Mouse (Mus musculus) forebrain, embryonic 15.5 days (tissue): ENCODE results near the gene Pkd1. TPM values are rescaled to one million over a fixed set of nuclear protein-coding genes. Genes with fewer than 3 reads are reported as not detected.
A peak's percentile ranks its signal among the peaks of the same experiment; 100 is the strongest.

Experiments
- ATAC-seq: fragments of 200-750 bp; cut with Nextera tagmentation; replicated peaks from 2 replicates; pipeline ENCODE4 v1.8.0; 2017; ENCODE audit warnings: mild to moderate bottlenecking, moderate TSS enrichment, moderate library complexity
- H3K27ac ChIP-seq: fragments of 300-500 bp; sonication (generic); replicated peaks from 2 replicates; pipeline ENCODE4 v1.5.1; 2015; ENCODE audit warnings: mild to moderate bottlenecking, inconsistent platforms
- H3K27me3 ChIP-seq: fragments of 300-500 bp; sonication (generic); 2 replicates; pipeline ENCODE4 v1.6.1; 2015; ENCODE audit warnings: inconsistent platforms
- H3K36me3 ChIP-seq: fragments of 300-500 bp; sonication (generic); 2 replicates; pipeline ENCODE4 v1.6.1; 2015; ENCODE audit warnings: mild to moderate bottlenecking, inconsistent platforms
- H3K4me1 ChIP-seq: fragments of 300-500 bp; sonication (generic); 2 replicates; pipeline ENCODE4 v1.6.1; 2015; ENCODE audit warnings: inconsistent platforms
- H3K4me2 ChIP-seq: fragments of 300-500 bp; sonication (generic); replicated peaks from 2 replicates; pipeline ENCODE4 v1.6.1; 2015; ENCODE audit warnings: mild to moderate bottlenecking, inconsistent platforms
- H3K4me3 ChIP-seq: fragments of 300-500 bp; sonication (generic); 2 replicates; pipeline ENCODE4 v1.5.1; 2015; ENCODE audit warnings: mild to moderate bottlenecking, inconsistent platforms
- H3K9ac ChIP-seq: fragments of 300-500 bp; sonication (generic); replicated peaks from 2 replicates; pipeline ENCODE4 v1.6.1; 2015; ENCODE audit warnings: mild to moderate bottlenecking, inconsistent platforms
- H3K9me3 ChIP-seq: fragments of 300-500 bp; sonication (generic); 2 replicates; pipeline ENCODE4 v1.6.1; 2016; ENCODE audit warnings: inconsistent platforms
- WGBS: fragments of 180-500 bp; shearing (Covaris S2); methylation state at CpG from one replicate; pipeline ENCODE4 v1.1.7; 2015; ENCODE audit warnings: mixed read lengths; 5-methylcytosine and 5-hydroxymethylcytosine counted together
- polyA plus RNA-seq: library from polyadenylated mRNA; unstranded; fragments of >200 nt; fragmentation: Nextera tagmentation; extraction: Ambion mirVana; gene quantifications from 2 replicates; pipeline ENCODE4 v1.2.1, GENCODE M21; 2015

The Pkd1 gene
- polyA plus RNA-seq, 1 experiment from 2014 or later = 22.9 TPM

DNA sequence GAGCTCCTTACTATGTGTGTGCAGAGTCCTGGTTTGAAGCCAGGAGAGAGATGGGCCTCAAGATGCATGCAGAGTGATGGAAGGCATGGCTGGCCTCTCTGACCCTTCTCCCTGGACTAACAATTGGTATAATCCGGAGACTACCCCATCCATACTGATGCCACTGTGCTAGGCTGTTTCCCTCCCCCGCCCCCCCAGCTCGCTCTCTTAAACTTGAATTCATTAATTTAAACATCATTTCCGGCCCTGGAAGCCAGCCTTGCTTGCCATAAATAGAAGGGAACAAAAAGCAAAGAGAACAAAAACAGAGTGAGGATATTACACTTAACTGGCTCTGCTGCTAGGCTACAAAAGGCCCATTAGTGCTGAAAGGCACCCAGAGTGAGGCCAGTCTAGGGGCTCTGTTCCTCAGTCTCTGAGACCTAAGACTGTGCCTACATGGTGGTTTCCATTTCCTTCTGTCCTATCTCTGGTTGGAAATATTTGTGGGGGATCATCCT is 9.0 kb downstream of the Pkd1 start:
- H3K27ac ChIP-seq = peak overlapping the region; percentile 79
- no peaks in the 10 kb centered on the region for H3K9me3 ChIP-seq
- WGBS = 7% methylated on average over 4 of the region's 4 CpGs
- H3K4me3 ChIP-seq = no peak overlapping the region
- H3K9ac ChIP-seq = no peak overlapping the region
- peak; percentile 66 for ATAC-seq
- H3K36me3 ChIP-seq = no peaks in the 10 kb centered on the region
- no peaks in the 10 kb centered on the region for H3K27me3 ChIP-seq
- no peak overlapping the region for H3K4me2 ChIP-seq
- peaks cover 17% of the 10 kb centered on the region for H3K4me1 ChIP-seq

DNA sequence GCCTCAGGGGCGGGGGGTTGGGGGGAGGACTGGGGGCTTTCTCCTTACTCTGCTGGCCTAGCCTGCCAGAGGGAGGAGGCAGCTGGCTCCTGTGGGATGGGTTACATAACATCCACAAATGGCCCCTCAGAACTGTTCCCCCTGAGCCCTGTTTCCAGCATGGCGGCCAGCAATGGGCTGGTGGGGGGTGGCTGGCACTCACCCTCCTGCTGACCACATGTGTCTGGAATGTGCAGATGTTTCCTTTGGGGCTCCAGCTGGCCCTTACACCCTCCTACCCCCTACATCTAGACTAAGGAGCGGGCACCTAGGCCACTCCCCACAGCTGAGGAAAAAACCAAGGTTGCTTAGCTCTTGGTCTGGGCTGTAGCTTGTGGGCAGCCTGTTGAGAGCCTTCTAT is 9.5 kb downstream of the Pkd1 start:
- ATAC-seq = peak; percentile 64
- H3K9ac ChIP-seq = no peak overlapping the region
- no peaks in the 10 kb centered on the region for H3K9me3 ChIP-seq
- no peak overlapping the region for H3K4me2 ChIP-seq
- H3K4me1 ChIP-seq = peaks cover 17% of the 10 kb centered on the region
- 33% methylated on average over 3 of the region's 3 CpGs for WGBS
- H3K27ac ChIP-seq = peak overlapping the region; percentile 79
- no peak overlapping the region for H3K4me3 ChIP-seq
- no peaks in the 10 kb centered on the region for H3K36me3 ChIP-seq
- H3K27me3 ChIP-seq = no peaks in the 10 kb centered on the region

DNA sequence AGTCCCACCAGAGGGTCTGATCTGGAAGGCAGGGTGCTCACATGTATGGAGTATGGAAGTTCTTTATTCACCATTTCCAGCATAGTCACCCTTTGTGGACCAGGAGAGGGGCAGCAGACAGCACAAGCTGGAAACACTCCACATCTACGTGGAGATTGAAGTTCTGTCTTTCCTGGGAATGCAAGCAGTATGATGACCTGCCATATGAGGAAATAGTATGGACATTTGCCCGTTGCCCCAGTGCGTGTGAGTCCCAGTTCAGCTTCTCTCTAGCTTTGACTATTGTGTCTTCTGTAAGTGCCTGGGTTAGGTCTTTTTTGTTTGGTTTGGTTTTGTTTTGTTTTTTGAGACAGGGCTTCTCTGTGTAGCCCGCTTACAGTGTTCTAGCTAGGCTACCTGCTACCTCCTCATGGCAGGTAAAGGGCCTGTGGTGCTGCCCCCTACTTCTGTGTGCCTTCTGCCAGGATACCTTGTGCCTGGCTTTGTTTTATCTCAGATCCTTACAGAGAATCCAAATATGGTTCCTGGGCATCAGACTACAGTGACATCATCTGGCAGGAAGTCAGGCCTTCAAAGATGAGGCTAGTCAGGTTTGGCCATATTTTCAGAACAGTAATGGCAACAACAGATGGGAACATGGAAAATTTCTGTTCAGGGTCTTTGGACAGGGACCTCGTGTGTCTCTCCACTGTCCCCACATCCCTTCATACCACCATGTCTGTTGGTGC is 10.8 kb downstream of the Pkd1 start:
- peaks cover 17% of the 10 kb centered on the region for H3K4me1 ChIP-seq
- no peaks in the 10 kb centered on the region for H3K27me3 ChIP-seq
- no peak overlapping the region for H3K4me2 ChIP-seq
- H3K9ac ChIP-seq = no peak overlapping the region
- no peak overlapping the region for H3K27ac ChIP-seq
- WGBS = 95% methylated on average over 5 of the region's 5 CpGs
- H3K9me3 ChIP-seq = no peaks in the 10 kb centered on the region
- H3K4me3 ChIP-seq = no peak overlapping the region
- ATAC-seq = no peak
- H3K36me3 ChIP-seq = no peaks in the 10 kb centered on the region

DNA sequence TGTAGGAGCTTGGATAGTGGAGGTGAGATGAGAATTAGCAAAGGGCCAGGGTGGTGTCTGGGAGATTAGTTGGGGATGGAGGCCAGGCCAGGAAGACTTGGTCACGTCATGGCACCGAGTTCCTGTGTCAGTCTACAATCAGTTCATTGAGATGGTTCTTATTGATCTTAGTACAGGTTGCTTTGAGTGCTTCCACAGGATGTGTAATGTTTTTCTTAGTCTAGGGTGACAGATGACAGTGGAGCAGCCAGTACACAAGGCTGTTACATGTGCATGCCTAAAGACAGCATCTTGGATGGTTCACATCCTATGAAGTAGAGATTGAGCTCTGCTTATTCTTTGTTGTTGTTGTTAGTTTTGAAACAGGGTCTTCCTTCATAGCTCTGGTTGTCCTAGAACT is 12.0 kb downstream of the Pkd1 start:
- 94% methylated on average over 2 of the region's 2 CpGs for WGBS
- Histone ChIP-seq H3K27ac (no peak overlapping the region), H3K4me1 (peaks cover 17% of the 10 kb centered on the region), H3K27me3 (no peaks in the 10 kb centered on the region), H3K9me3 (no peaks in the 10 kb centered on the region), H3K36me3 (no peaks in the 10 kb centered on the region), H3K4me3 (no peak overlapping the region), H3K9ac (no peak overlapping the region), H3K4me2 (no peak overlapping the region)
- no peak for ATAC-seq

DNA sequence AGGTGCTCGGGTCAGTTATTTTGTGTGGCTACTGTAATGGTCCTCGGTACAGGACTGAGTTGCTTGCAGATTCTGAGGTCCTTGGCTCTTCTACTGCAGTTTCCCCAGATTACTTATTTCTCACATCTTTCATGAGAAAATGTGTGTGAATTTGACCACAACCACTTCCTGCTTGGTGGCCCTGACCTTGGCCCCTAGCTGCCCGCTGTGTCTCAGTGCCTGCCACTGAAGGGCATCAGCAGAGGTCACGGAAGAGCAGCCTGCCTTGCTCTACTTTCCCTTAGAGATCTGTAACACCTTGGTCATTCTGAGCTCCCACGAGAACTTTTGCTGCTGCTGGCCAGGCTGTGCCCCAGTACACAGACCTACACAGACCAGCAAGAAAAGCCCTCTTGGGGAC is 14.0 kb downstream of the Pkd1 start:
- Histone ChIP-seq H3K4me2 (no peak overlapping the region), H3K9me3 (no peaks in the 10 kb centered on the region), H3K9ac (no peak overlapping the region), H3K4me1 (peaks cover 8% of the 10 kb centered on the region), H3K27ac (no peak overlapping the region), H3K4me3 (no peak overlapping the region), H3K27me3 (no peaks in the 10 kb centered on the region), H3K36me3 (no peaks in the 10 kb centered on the region)
- no peak for ATAC-seq
- 90% methylated on average over 5 of the region's 5 CpGs for WGBS

DNA sequence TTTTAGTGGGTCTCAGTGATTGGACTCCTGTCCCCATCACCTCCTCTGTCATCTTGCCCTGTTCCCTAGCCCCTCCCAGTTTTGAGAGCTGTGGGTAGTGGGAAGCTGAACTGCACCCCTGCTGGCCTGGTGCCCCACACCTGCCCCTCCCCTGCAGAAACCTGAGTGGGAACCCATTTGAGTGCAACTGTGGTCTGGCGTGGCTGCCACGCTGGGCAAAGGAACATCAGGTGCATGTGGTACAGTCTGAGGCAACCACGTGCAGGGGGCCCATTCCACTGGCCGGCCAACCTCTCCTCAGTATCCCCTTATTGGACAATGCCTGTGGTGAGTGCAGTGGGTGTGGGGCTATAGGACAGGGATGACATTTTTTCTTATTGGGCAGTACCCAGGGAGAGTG is 14.8 kb downstream of the Pkd1 start:
- Histone ChIP-seq H3K9ac (no peak overlapping the region), H3K4me1 (peaks cover under 1% of the 10 kb centered on the region; the same call in 1 of the 2 replicates), H3K9me3 (no peaks in the 10 kb centered on the region), H3K36me3 (no peaks in the 10 kb centered on the region; the same call in 1 of the 2 replicates), H3K27ac (no peak overlapping the region), H3K4me2 (no peak overlapping the region), H3K4me3 (no peak overlapping the region), H3K27me3 (no peaks in the 10 kb centered on the region)
- WGBS = 88% methylated on average over 4 of the region's 4 CpGs
- no peak for ATAC-seq

DNA sequence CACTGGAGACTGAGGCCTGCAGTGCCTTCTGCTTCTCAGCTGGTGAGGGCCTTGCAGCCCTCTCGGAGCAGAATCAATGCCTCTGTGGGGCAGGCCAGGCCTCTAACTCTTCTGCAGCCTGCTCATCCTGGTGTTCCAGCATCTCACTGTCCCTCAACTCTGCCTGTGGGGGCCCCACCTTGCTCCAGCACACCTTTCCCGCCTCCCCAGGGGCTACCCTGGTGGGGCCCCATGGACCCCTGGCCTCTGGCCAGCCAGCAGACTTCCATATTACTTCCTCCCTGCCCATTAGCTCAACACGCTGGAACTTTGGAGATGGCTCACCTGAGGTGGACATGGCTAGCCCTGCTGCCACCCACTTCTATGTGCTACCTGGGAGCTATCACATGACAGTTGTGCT is 15.5 kb downstream of the Pkd1 start:
- Histone ChIP-seq H3K4me3 (no peak overlapping the region), H3K4me2 (no peak overlapping the region), H3K9ac (no peak overlapping the region), H3K36me3 (peaks cover 5% of the 10 kb centered on the region), H3K27ac (no peak overlapping the region), H3K9me3 (no peaks in the 10 kb centered on the region), H3K27me3 (no peaks in the 10 kb centered on the region), H3K4me1 (no peaks in the 10 kb centered on the region)
- WGBS = 90% methylated on average over 3 of the region's 3 CpGs
- ATAC-seq = no peak

DNA sequence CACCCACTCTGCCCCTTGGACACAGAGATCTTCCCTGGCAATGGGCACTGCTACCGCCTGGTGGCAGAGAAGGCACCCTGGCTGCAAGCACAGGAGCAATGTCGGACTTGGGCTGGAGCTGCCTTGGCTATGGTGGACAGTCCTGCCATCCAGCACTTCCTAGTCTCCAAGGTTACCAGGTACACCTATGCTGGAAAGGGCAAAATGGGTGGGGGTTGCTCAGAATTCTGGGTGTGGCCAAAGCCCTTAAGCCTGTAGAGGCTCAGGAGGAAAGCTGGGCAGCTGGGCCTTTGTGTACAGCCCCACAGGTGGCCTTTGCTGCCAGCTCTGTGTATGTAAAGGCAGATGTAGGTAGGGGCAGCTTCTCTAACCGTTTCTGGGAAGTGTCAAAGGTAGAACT is 16.2 kb downstream of the Pkd1 start:
- peaks cover 11% of the 10 kb centered on the region for H3K36me3 ChIP-seq
- no peaks in the 10 kb centered on the region for H3K4me1 ChIP-seq
- ATAC-seq = no peak
- H3K27me3 ChIP-seq = no peaks in the 10 kb centered on the region
- no peak overlapping the region for H3K4me2 ChIP-seq
- H3K27ac ChIP-seq = no peak overlapping the region
- no peak overlapping the region for H3K9ac ChIP-seq
- WGBS = 67% methylated on average over 3 of the region's 3 CpGs
- H3K4me3 ChIP-seq = no peak overlapping the region
- H3K9me3 ChIP-seq = no peaks in the 10 kb centered on the region

DNA sequence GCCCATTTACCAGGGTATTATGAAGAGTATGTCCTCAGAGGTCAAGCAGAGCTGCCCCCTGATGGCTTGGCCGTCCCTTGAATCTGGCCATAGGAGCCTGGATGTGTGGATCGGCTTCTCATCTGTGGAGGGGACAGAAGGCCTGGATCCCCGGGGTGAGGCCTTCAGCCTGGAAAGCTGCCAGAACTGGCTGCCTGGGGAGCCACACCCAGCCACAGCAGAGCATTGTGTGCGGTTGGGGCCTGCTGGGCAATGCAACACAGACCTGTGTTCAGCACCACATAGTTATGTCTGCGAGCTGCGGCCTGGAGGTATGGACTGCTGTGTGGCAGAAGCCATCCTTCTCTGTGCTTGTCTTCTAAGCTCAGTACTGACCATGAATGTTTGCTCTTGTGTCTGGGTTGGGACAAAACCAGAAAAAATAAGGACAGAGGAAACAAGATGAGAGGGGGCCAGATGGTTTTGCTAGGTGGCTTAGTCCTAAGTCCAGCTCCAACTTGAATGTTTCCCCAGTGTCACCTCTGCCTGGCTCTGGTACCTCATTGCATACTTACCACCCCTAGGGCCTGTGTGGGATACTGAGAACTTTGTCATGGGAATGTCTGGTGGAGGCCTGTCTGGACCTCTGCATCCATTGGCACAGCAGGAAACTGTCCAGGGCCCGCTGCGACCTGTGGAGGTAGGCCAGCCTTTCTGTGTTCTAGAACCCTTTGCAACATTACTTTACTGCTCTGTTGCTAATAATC is 17.6 kb downstream of the Pkd1 start:
- no peaks in the 10 kb centered on the region for H3K9me3 ChIP-seq
- peaks cover 23% of the 10 kb centered on the region for H3K36me3 ChIP-seq
- H3K27me3 ChIP-seq = no peaks in the 10 kb centered on the region
- H3K27ac ChIP-seq = no peak overlapping the region
- H3K4me1 ChIP-seq = no peaks in the 10 kb centered on the region
- no peak overlapping the region for H3K4me3 ChIP-seq
- H3K9ac ChIP-seq = no peak overlapping the region
- no peak overlapping the region for H3K4me2 ChIP-seq
- ATAC-seq = no peak
- 71% methylated on average over 8 of the region's 8 CpGs for WGBS

DNA sequence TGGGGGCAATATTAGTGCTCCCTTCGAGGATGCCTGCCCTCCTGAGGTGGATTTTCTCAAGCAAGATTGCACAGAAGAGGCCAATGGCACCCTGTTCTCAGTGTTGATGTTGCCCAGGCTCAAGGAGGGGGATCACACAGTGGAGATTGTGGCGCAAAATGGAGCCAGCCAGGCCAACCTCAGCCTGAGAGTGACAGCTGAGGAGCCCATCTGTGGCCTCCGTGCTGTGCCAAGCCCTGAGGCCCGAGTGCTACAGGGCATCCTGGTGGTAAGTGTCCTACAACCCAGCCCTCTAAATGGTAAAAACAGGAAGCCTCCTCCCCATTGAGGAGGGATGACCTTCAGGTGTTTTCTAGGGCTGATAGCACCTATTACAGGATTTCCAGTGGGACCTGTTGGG is 20.2 kb downstream of the Pkd1 start:
- Histone ChIP-seq H3K9ac (no peak overlapping the region), H3K27me3 (no peaks in the 10 kb centered on the region), H3K27ac (no peak overlapping the region), H3K4me3 (no peak overlapping the region), H3K36me3 (peaks cover 33% of the 10 kb centered on the region), H3K9me3 (no peaks in the 10 kb centered on the region), H3K4me1 (no peaks in the 10 kb centered on the region), H3K4me2 (no peak overlapping the region)
- no peak for ATAC-seq
- 86% methylated on average over 4 of the region's 4 CpGs for WGBS

DNA sequence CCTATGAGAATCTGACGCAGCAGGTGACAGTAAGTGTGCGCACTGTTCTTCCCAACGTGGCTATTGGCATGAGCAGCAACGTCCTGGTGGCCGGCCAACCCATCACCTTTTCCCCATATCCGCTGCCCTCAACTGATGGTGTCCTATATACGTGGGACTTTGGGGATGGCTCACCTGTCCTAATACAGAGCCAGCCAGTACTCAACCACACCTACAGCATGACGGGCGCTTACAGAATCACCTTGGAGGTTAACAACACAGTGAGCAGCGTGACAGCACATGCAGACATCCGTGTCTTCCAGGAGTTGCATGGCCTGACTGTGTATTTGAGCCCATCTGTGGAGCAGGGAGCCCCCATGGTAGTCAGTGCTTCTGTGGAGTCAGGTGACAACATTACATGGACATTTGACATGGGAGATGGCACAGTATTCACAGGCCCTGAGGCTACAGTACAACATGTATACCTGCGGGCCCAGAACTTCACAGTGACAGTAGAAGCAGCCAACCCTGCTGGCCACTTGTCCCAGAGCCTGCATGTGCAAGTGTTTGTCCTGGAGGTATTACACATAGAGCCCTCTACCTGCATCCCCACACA is 23.1 kb downstream of the Pkd1 start:
- Histone ChIP-seq H3K27me3 (no peaks in the 10 kb centered on the region), H3K9me3 (no peaks in the 10 kb centered on the region), H3K4me2 (no peak overlapping the region), H3K4me3 (no peak overlapping the region), H3K36me3 (peaks cover 45% of the 10 kb centered on the region), H3K9ac (no peak overlapping the region), H3K27ac (no peak overlapping the region), H3K4me1 (no peaks in the 10 kb centered on the region)
- 95% methylated on average over 12 of the region's 12 CpGs for WGBS
- ATAC-seq = no peak

DNA sequence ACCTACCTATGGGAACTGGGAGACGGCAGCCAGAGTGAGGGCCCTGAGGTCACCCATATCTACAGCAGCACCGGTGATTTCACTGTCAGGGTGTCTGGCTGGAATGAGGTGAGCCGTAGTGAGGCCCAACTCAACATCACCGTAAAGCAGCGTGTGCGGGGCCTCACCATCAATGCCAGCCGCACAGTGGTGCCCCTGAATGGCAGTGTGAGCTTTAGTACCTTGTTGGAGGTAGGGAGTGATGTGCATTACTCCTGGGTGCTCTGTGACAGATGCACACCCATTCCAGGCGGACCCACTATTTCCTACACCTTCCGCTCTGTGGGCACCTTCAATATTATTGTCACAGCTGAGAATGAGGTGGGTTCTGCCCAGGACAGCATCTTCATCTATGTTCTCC is 24.2 kb downstream of the Pkd1 start:
- H3K36me3 ChIP-seq = peaks cover 56% of the 10 kb centered on the region
- no peaks in the 10 kb centered on the region for H3K9me3 ChIP-seq
- WGBS = 95% methylated on average over 9 of the region's 9 CpGs
- no peaks in the 10 kb centered on the region for H3K4me1 ChIP-seq
- no peaks in the 10 kb centered on the region for H3K27me3 ChIP-seq
- no peak overlapping the region for H3K9ac ChIP-seq
- no peak overlapping the region for H3K4me2 ChIP-seq
- no peak for ATAC-seq
- no peak overlapping the region for H3K27ac ChIP-seq
- no peak overlapping the region for H3K4me3 ChIP-seq
